Mouse (Mus musculus) thymus, postnatal 14 days (tissue): ENCODE data around the gene Cbx1.
A peak's percentile ranks its signal among the peaks of the same experiment; 100 is the strongest.
"Not testable (repeated sequence)": the region's sequence is repeated elsewhere in the genome, so short reads cannot be mapped to it uniquely, and the experiment has no call there.

ENCODE experiments used
- DNase-seq: peaks from one replicate; pipeline ENCODE4 v3.0.0; 2021

Cbx1 gene

DNA sequence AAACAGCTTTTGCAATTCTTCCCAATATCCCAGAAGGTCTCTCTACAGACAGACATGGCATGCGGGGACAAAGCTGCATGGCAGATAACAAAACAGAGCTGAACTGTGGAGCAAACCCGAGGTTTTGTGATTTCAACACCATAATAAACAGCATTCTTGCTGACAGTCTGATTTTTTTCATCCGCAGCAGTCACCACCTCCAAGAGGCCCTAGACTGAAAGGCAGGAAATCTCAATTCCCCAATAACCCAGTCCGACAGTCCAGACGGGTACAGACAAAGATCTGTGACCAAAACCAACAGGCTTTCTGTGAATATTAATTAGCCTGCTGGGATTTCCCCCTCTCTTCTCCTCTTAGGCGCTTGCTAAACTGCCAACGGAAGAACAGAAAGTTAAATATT is 13.3 kb upstream of the Cbx1 start:
- DNase-seq: no peak

DNA sequence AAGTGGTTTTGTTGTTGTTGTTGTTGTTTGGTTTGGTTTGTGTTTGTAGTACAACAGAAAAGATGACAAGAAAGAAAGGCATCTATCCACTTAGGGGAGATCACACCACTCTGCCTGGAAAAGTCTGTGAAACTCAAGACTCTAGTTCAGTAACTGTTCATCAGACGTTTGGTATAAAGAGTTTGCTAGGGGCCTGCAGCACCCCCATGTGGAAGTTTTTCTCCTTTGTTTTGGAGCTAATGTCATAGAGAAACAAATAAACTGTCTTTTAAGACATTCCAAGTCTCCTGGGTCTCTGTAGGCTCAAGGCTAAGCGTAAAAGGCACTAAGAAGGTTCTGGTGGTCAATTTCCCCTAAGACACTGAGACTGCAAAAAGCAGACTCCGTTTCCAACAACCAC is 12.9 kb upstream of the Cbx1 start:
- DNase-seq: no peak

DNA sequence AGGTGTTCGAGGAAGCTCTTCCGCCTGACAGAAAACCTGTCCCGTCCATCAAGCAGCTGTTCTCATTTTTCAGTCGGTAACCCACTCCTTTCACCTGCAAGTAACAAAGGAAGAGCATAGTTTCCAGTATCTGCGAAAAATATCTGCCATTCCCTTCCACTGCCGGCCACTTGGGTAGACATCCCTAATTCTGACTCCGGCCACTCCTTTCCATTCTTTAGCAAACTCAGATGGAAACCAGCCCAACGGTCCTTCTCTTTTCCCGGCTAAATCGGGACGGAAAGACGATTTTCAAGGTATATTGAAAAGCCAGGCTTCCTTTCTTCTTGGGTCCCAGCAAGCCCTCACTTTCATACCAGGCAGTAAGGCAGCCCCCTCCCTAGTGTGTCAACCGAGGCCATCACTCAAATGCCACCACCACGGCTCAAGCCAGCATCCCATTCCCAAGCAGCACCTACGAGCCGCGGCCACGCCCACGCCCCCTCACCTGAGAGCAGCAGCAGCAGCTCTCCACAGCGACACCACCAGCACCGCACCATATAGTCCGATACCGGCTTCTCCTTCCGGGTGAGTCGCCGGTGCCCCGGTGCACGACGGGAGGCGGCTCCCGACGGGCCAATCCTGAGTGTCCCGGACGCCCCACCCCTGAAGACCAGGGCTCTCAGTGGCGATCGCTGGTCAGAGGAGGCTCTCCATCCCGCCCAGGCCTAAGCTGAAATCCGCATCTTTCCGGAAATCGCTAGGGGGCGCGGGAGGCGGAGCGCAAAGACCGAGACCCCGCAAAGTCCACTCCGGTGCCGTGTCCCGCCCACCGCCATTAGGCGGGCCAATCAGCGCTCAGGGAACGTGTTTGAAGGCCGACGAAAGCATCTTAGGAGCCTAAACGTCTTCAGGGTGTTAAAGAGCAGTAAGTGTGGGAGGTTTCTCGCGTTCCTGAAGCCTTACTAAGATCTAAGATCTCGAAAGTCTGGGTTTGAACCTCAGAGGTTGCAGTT is 11.7 kb upstream of the Cbx1 start, which contains the start of gene Snx11:
Gene Snx11 (minus strand): TSS at position 592 of the 995 bp plus-strand sequence.
- peak; percentile 98 for DNase-seq

DNA sequence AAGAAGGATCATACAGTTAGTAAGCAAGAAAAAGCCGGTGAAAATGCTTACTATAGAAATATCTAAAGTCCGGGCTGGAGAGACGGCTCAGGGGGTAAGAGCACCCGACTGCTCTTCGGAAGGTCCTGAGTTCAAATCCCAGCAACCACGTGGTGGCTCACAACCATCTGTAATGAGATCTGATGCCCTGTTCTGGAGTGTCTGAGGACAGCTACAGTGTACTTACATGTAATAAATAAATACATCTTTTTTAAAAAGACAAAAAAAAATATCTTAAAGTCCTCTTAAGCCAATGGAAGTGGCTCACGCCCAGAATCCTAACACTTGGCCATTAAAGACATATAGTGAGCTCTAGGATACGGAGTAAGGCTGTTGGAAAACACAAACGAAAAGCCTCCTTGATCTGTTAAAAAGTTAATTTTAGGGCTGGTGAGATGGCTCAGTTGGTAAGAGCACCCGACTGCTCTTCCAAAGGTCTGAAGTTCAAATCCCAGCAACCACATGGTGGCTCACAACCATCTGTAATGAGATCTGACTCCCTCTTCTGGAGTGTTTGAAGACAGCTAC is 10.8 kb upstream of the Cbx1 start:
- DNase-seq: not testable (repeated sequence)

DNA sequence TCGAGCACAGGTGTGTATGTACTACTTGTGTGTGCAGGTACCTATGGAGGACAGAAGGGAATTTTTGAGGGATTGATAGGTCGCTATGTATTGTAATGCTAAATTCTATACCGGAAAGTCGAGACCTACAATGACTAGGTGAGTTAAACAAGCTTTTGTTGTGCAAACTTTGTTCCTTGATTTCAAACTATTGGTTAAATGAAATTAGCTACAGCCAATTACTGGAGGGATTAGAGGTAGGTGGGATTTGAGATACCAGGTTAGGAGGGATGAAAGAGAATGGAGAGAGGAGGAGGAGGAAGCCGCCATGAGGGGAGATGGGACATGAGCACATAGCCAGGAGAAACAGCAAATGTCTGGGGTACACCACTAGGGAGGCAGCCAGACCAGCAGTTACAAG is 8.6 kb upstream of the Cbx1 start:
- DNase-seq: no peak

DNA sequence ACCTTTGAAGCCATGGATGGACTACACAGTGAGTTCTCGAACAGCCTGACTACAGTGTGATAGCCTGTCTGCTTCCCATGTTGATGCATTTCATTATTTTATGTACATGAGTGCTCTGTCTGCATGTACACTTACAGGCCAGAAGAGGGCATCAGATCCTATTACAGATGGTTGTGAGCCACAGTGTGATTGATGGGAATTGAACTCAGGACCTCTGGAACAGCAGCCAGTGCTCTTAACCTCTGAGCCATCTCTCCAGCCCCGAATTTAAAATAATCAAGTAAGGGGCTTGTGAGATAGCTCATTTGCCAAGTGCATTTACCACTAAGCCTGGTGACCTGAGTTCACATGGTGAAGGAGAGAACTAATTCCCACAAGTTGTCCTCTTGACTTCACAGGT is 7.5 kb upstream of the Cbx1 start:
- no peak for DNase-seq

DNA sequence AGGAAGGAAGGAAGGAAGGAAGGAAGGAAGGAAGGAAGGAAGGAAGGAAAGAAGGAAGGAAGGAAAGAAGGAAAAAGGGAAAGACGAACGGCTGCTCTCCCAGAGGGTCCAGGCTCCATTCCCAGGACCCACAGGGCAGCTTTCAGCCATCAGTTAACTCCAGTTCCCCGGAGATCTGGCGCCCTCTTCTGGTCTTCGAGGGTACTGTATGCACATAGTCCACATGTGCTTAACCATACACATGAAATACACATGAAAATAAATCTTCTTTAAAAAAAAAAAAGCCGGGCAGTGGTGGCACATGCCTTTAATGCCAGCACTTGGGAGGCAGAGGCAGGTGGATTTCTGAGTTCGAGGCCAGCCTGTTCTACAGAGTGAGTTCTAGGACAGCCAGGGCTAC is 4.1 kb upstream of the Cbx1 start:
- peak; percentile 81 for DNase-seq

DNA sequence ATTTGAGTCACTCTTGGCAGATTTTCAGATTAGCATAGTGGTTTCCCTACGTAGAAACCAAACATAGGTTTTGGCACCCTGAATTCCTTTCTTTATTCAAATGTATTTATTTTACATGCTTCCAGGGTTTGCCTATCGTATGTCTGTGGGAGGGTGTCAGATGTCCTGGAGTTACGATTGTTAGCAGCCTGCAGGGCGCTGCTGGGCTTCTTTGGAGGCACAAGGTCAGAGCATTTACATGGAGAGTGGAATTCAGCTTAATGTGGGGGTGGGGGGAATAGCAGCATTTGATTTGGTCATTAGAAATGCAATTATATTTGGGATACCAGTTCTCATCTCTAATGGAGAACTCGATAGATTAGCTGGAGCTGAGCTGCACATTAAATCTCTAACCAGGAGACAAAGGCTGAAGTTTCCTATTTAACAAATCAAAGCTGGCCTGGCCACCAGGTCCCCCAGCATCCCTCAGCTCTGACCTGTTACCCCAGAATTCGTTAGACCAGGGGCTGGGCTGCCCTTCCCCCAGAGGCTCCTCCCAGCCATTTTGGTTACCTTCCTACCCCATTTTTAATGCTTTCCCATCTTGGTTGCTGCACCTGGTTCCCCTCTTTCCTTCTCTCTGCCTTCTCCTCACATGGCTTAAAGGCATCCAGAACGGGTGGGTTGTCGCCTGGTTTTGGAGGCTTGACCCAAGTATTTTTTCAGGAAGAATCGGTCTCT is 2.0 kb upstream of the Cbx1 start:
- DNase-seq: no peak

DNA sequence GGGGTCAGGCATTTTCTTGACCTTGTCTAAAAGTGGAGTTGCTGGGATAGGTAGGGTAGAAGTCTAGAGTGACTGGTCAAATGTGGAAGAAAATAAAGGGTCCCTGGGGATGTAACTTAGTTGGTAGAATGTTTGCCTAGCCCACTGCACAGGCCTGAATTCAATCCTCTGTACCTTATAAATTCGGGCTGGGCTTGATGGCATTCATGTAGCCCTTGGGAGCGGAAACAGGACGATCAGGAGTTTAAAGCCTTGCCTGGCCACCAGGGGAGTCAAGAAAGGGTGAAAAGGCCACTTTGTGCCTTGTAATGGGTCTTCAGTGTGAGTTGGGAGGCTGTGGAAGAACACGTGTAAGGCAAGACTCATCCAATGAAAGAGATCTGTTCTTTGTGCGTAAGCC is 1.1 kb downstream of the Cbx1 start:
- no peak for DNase-seq

DNA sequence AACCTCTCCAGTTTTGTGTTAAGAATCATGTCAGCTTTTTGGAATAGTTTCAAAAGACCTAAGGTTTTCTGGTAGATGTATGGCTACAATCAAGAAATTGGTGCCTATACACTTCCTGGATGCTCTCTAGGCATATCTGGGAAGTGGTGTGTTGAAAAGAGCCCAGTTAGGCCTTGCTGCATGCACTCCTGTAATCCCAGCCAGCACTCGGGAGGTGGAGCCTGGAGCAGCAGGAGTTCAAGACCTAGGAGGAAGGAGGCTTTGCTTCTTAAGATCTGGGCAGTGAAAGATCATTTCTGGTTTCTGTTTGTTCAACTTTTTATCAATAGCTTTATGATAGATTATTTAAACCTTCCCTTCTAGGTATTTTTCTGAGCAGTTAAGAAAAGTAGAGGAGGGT is 1.8 kb downstream of the Cbx1 start:
- DNase-seq: no peak

DNA sequence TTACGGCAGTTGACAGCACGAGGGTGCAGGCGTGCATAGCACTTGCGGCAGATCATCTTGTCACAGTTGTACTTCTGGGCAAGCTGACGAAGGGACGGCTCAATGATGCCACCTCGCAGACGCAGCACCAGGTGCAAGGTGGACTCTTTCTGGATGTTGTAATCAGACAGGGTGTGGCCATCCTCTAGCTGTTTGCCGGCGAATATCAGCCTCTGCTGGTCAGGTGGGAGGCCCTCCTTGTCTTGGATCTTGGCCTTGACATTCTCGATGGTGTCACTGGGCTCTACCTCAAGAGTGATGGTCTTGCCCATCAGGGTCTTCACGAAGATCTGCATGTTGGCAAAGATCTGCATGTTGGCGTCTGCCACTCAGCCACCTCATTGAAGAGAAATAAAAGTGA is 6.6 kb downstream of the Cbx1 start:
- DNase-seq: no peak

DNA sequence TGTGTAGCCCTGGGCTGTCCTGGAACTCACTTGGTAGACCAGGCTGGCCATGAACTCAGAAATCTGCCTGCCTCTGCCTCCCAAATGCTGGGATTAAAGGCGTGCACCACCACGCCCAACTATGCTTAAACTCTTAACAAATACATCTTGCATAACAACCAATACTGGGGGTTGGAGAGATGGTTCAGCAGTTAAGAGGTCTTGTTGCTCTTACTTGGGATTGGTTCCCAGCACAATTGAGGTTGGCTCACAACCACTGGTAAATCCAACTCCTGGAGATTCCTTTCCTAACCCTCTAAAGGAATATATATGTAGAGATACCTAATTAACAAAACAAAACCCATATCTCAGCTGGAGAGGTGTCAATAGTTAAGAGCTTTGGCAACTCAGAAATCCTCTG is 7.2 kb downstream of the Cbx1 start:
- DNase-seq: no peak

DNA sequence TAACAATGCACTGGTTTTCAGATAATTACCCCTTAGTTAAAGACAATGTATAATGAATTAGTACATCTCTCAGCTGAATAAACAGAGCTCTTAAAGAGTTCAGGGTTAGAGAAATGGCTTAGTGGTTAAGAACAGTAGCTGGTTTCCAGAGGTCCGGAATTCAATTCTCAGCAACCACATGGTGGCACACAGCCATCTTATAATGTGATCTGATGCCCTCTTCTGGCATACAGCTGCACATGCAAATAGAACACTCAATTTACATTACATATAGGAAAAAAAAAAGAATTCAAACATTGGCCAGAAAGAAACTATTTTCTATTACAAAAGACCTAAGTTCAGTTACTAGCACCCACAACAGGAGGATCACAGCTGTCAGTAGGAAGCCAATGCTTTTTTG is 7.7 kb downstream of the Cbx1 start:
- no peak for DNase-seq

DNA sequence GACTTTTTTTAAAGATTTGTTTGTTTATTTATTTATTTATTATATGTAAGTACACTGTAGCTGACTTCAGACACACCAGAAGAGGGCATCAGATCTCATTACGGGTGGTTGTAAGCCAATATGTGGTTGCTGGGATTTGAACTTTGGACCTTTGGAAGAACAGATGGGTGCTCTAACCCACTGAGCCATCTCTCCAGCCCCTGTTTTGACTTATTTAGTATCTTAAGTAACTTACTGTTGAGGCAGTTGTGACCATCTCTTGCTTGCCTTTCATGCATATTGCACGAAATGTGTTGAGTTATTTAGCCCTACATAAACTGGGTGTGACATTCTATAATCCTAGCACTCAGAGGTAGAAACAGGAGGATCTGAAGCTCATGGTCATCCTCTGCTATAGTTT is 10.6 kb downstream of the Cbx1 start:
- no peak for DNase-seq

DNA sequence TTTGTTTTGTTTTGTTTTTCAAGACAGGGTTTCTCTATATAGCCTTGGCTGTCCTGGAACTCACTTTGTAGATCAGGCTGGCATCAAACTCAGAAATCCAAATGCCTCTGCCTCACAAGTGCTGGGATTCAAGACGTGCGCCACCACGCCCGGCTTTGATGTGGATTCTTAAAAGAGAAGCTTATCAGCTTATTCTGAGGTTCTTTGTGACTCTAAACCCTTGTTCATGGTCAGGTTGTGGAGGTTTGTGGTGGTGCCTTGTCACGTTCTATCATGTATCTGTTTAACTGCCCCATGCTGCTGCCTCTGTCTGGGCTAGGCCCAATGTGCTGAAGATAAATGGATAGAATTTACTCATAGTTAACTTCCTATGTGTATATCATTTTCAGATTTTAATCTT is 16.7 kb downstream of the Cbx1 start:
- DNase-seq: no peak

DNA sequence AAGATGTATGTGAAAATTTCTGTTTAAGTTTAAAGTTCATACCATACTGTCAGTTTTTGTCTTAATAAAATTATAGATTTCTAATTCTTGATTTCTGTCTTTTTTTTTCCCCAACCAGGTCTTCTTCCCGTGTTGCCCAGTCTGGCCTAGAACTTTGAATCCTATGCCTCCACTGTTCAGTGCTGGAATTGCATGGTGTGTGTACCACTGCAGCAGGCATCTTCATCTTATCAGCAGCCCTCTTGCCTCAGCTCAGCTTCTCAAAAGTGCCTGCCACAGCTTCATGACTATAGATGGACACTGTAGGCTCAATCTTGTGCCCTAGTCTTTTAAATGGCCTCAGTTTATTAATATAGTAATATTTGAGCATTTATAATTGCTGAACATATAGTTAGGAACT is 19.1 kb downstream of the Cbx1 start:
- DNase-seq: no peak

DNA sequence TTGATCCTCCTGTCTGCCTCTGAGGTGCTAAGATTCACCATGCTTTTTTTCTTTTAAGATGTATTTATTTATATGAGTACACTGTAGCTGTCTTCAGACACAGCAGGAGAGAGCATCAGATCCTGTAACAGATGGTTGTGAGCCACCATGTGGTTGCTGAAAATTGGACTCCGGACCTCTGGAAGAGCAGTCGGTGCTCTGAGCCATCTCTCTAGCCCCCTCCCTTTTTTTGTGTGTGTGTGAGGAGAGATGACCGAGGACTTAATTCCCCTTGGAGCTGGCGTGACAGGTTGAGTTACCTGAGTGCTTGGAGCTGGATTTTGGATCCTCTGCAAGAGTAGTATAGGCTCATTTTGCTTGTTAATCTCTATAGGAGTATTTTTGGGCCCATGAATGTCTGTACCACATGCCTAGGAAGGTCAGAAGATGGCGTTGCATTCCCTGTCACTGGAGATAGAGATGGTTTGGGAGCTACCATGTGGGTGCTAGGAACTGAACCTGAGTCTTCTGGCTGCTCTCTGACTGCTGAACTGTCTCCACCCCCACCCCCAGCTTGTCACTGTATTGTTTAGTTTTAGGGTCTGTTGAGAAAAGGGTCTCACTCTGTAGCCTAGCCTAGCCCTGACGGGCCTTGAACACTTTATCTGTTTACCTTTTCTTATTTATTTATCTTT is 20.8 kb downstream of the Cbx1 start:
- DNase-seq: no peak

DNA sequence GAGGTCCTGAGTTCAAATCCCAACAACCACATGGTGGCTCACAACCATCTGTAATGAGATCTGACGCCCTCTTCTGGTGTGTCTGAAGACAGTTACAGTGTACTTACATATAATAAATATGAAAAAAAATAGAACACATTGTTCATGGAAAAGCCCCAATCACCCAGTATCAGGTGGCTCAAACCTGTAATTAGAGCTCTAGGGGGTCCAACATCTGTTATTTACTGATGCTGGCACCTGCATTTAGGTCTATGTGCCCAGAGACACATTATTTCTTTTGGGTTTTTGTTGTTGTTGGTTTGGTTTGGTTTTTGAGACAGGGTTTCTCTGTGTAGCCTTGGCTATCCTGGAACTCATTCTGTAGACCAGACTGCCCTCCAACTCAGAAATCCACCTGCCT is 22.3 kb downstream of the Cbx1 start:
- DNase-seq: not testable (repeated sequence)

DNA sequence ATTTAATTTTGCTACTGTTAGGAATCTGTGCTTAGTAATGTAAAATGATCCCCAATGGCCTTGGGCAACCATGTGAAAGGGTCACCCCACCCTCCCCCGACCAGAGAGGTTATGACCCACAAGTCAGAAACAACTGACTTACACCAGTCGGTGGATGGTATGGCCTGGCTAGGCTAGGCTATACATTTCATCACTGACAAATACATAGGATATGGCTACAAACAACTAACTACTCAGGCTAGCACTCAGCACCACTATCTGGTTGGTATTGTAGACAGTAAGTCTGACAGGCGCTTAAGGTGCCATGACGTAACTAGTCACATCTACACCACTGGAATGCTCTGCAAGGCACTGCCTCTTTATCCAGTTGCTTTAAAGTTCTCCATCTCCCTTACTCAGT is 24.5 kb downstream of the Cbx1 start:
- no peak for DNase-seq

DNA sequence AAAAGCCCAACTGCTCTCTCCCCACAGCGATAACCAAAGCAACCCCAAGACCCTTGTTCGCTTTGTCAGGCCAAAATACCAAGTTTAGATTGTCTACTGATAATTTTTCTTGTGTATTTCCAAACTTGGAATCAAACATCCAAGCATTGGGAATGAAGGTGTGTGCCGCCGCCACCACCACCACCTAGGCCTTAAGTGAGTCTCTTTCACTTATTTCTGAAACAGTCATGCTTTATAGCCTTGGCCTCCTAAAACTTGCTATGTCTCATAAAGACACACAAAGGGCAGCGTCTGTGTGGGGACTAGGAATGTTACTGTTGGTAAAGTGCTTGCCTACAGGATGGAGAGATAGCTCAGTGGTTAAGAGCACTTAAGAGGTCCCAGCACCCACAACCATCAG is 25.0 kb downstream of the Cbx1 start:
- no peak for DNase-seq

DNA sequence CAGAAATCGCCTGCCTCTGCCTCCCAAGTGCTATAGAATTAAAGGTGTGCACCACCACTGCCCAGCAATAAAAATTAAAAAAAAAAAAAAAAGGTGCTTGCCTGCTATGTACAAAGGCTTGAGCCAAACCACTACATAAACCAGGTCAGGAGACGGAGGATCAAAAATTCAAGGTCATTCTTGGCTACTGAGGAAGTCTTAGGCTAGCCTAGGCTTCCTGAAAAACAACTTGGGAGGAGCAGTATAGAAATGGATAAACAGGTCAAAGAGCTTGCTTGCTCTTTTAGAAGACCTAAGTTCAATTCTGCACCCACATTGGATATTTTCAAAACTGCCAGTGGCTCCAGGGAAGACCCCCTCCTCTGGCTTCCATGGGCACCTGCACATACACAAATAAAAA is 25.5 kb downstream of the Cbx1 start:
- no peak for DNase-seq

DNA sequence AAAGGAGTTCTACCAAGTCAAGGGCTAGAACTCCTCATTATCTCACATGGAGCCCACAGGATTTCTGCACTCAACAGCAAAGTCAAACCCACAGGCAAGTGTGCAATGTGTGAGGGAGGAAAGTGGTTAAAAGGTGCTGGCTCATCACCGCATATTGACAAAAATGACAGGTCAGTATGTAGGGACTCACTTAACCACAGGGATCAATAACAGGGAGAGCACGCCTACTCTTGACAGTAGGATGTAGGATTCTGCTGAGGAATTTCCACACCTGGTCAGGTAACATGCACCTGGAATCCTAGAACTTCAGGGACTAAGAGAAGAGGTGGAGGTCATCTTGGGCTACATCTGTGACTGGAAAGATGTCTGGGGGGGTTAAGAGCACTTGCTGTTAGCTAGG is 27.0 kb downstream of the Cbx1 start:
- no peak for DNase-seq

DNA sequence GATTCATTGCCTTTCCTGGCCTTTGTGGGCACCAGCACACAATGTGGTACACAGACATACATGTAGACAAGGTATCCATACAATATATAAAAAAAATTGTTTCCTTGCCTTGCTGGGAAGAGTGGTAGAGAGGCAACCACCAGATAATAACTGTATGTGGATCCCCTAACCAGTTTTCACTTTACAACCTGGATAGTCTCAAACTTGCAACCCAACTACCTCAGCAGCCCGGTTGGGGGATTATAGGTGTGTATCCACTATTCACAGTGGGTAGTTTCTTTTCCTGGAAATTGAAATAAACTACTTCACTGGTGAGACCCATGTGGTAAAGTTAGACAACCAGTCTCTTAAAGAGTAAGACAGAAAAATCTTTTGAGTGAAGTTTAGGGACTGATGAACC is 27.6 kb downstream of the Cbx1 start:
- no peak for DNase-seq
